Comparison of ENCODE assay signal across 18 mouse cellular contexts in the genomic region with DNA sequence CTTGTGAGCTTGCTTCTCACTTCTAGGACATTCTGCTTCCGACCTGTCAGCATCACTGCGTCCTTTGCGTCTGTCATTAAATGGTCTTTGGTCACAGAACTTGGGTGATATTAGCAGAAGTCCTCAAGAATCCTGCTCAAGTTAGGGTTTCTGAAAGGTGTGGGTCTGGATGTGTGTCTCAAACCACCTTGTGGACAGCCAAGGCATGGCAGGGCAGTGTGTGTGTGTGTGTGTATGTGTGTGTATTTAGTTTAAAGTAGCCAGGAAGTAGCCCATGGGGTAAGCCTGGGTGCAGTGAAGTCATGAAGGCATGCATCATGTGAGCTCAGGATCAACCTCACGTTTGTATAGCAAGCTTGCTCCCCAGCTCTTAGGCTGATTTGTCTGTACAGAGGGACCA.
DNase-seq lines count a peak whose midpoint lies in the region; ATAC-seq and TF ChIP-seq lines count a peak whose summit lies in the region.
"Had no signal": no experiment of that assay in that cellular context is flagged by ENCODE, and none has a peak within 500 bp of the region (broad histone marks: within the 10 kb centered on the region; RNA-seq: fewer than 3 reads in every experiment).

No protein-coding gene starts in this region.

- H3K27me3 ChIP-seq in kidney, adult 2 months (replicated peaks; ENCODE audit: control insufficient read depth, insufficient read depth, low read length) = no peaks in the 10 kb centered on the region
- peaks cover 6% of the 10 kb centered on the region for H3K27me3 ChIP-seq in Patski
- no peaks in the 10 kb centered on the region for H3K27me3 ChIP-seq in stomach, postnatal 0 days (ENCODE audit: control insufficient read depth, insufficient read depth, low read length)
- H3K27me3 ChIP-seq: embryonic facial prominence, embryonic 12.5 days; hindbrain, embryonic 12.5 days; megakaryocyte, embryonic 14.5 days had no signal

- H3K9me3 ChIP-seq in stomach, postnatal 0 days (ENCODE audit: control insufficient read depth, low read length) = no peaks in the 10 kb centered on the region
- H3K9me3 ChIP-seq: embryonic facial prominence, embryonic 12.5 days; hindbrain, embryonic 12.5 days; megakaryocyte, embryonic 14.5 days had no signal

- CTCF ChIA-PET in Patski (lab: Charles Lee) = no interaction called here

- no peak overlapping the region for H3K27ac ChIP-seq in kidney, adult 2 months (ENCODE audit: insufficient read depth, low read depth, low read length)
- H3K27ac ChIP-seq in stomach, postnatal 0 days (replicated peaks) = no peak overlapping the region
- H3K27ac ChIP-seq: embryonic facial prominence, embryonic 12.5 days; hindbrain, embryonic 12.5 days; left cerebral cortex, adult 2 months had no signal

- peak; percentile 31; the same call in 1 of the 2 replicates for TF ChIP-seq CTCF in kidney, adult 2 months (conservative IDR thresholded peaks at IDR 0.05; ENCODE audit: insufficient read depth, insufficient read length, low read depth, low read length)
- peak; percentile 27 for TF ChIP-seq CTCF in Patski (IDR thresholded peaks at IDR 0.05)
- peak; percentile 52 for TF ChIP-seq CTCF in stomach, postnatal 0 days (IDR thresholded peaks at IDR 0.05; ENCODE audit: low read depth)

- no peak for DNase-seq in kidney, adult 2 months
- DNase-seq in kidney, postnatal 4 days = no peak
- DNase-seq in lung, postnatal 10 days = peak; percentile 31
- DNase-seq in lung, postnatal 25 days (ENCODE audit: low spot score) = no peak
- DNase-seq in Patski (ENCODE audit: low read depth, low spot score) = no peak
- DNase-seq in stomach, postnatal 0 days (ENCODE audit: low spot score) = peak; percentile 46
- no peak for DNase-seq in left cerebral cortex, postnatal 25 days (ENCODE audit: low spot score in 2 of 2)
- DNase-seq: adrenal gland, adult 2 months; cerebellum, adult 11 months; cerebellum, postnatal 25 days; gastrocnemius, postnatal 36 days; kidney, adult 9 months; right cerebral cortex, postnatal 4 days; thymus, adult 2 months had no signal

- no peak for TF ChIP-seq EP300 in stomach, postnatal 0 days (optimal IDR thresholded peaks at IDR 0.05)

- H3K9ac ChIP-seq in stomach, postnatal 0 days (ENCODE audit: low read length) = no peak overlapping the region
- H3K9ac ChIP-seq: embryonic facial prominence, embryonic 12.5 days; hindbrain, embryonic 12.5 days had no signal

- no peak overlapping the region for H3K4me3 ChIP-seq in kidney, adult 2 months (ENCODE audit: insufficient read depth, low read depth, low read length)
- no peak overlapping the region for H3K4me3 ChIP-seq in stomach, postnatal 0 days (ENCODE audit: low read depth, low read length)
- H3K4me3 ChIP-seq: embryonic facial prominence, embryonic 12.5 days; hindbrain, embryonic 12.5 days; left cerebral cortex, adult 2 months; megakaryocyte, embryonic 14.5 days had no signal

- POLR2A ChIA-PET in Patski (lab: Charles Lee) = no interaction called here

- WGBS in kidney, adult 2 months = 90% methylated on average over 4 of the region's 4 CpGs
- 85% methylated on average over 4 of the region's 4 CpGs for WGBS in stomach, postnatal 0 days

- no peaks in the 10 kb centered on the region for H3K4me1 ChIP-seq in kidney, adult 2 months (ENCODE audit: control insufficient read depth, insufficient read depth, low read length)
- H3K4me1 ChIP-seq in stomach, postnatal 0 days (replicated peaks; ENCODE audit: control insufficient read depth, insufficient read depth) = 0 out of 2 replicates have a peak, but pooled peaks cover 2% of the 10 kb centered on the region
- H3K4me1 ChIP-seq: megakaryocyte, embryonic 14.5 days had no signal

- intact Hi-C loops in left cerebral cortex, postnatal 25 days (cut with DNase I) = no loop called here

- H3K4me2 ChIP-seq in stomach, postnatal 0 days (replicated peaks; ENCODE audit: low read depth) = no peak overlapping the region
- H3K4me2 ChIP-seq: embryonic facial prominence, embryonic 12.5 days; hindbrain, embryonic 12.5 days had no signal

- no peak for TF ChIP-seq POLR2A in kidney, adult 2 months (IDR thresholded peaks at IDR 0.05; ENCODE audit: low read depth, low read length)

- H3K36me3 ChIP-seq in kidney, adult 2 months (ENCODE audit: control insufficient read depth, insufficient read depth, low read length) = no peaks in the 10 kb centered on the region
- no peaks in the 10 kb centered on the region for H3K36me3 ChIP-seq in stomach, postnatal 0 days (ENCODE audit: control insufficient read depth, insufficient read depth, low read length)
- H3K36me3 ChIP-seq: embryonic facial prominence, embryonic 12.5 days; hindbrain, embryonic 12.5 days had no signal

- in situ Hi-C loops in Patski (cut with MboI; ENCODE audit: low pct_unique_long_range_greater_than_20kb) = no loop called here

- ATAC-seq in Patski = no peak
- ATAC-seq in stomach, postnatal 0 days (ENCODE audit: low FRiP score, low TSS enrichment) = no peak

Comparison
In these comparisons a context has a peak if more than half of its experiments do, and no peak if none do; other contexts are left out.
1. DNase-seq: peak in lung, postnatal 10 days (single experiment) and stomach, postnatal 0 days (single experiment); none in kidney, adult 2 months (single experiment), kidney, postnatal 4 days (0 of 2), lung, postnatal 25 days (single experiment), Patski (single experiment) and left cerebral cortex, postnatal 25 days (0 of 2).
2. Peak in every context shown above with its lines, with median percentiles within 50 percentile points of each other: CTCF ChIP-seq.